Mouse (Mus musculus) testis, adult 2 months (tissue): ENCODE measurements around the gene Zfp280b.

Experiments
- CTCF ChIP-seq: fragments of 200-500 bp; IDR thresholded peaks from 2 replicates; pipeline ENCODE4 v1.5.1; 2012; ENCODE audit warnings: low read depth, mild to moderate bottlenecking, inconsistent platforms, low read length, moderate library complexity; ENCODE audit not compliant: control insufficient read depth, insufficient read depth, insufficient replicate concordance
- POLR2A ChIP-seq: fragments of 200-500 bp; IDR thresholded peaks from 2 replicates; pipeline ENCODE4 v1.6.1; 2012; ENCODE audit warnings: low read depth, mild to moderate bottlenecking, inconsistent platforms, low read length, moderate library complexity; ENCODE audit not compliant: control insufficient read depth

- TF ChIP-seq POLR2A = no peak
- TF ChIP-seq CTCF = no peak
Observed at GRCm38 (mm10) chr10:76062439-76062838, 30.0 kb downstream of the Zfp280b start.
